Comparison of ENCODE assay signal across 27 mouse cellular contexts in genomic region chr16:49962305-49962704, GRCm38 (mm10).
DNase-seq lines count a peak whose midpoint lies in the region; ATAC-seq lines count a peak whose summit lies in the region.
"Had no signal": no experiment of that assay in that cellular context is flagged by ENCODE, and none has a peak within 500 bp of the region (broad histone marks: within the 10 kb centered on the region; RNA-seq: fewer than 3 reads in every experiment).

No protein-coding gene starts in this region.

- peak; percentile 40 for ATAC-seq in common myeloid progenitor, adult 5-6 weeks (replicated peaks; ENCODE audit: low read depth, poor library complexity, severe bottlenecking)
- ATAC-seq in midbrain, embryonic 14.5 days (ENCODE audit: low FRiP score, low TSS enrichment): no peak
- ATAC-seq: forebrain, embryonic 16.5 days; intestine, embryonic 15.5 days; liver, embryonic 12.5 days had no signal

- H3K27me3 ChIP-seq in midbrain, embryonic 14.5 days (ENCODE audit: control insufficient read depth, insufficient read depth, low read length): no peaks in the 10 kb centered on the region
- H3K27me3 ChIP-seq: embryonic facial prominence, embryonic 13.5 days; hindbrain, embryonic 12.5 days; intestine, embryonic 15.5 days; limb, embryonic 12.5 days; liver, embryonic 12.5 days; neural tube, embryonic 13.5 days had no signal

- DNase-seq in 416B (ENCODE audit: low read depth): peak; percentile 46
- peak; percentile 67 for DNase-seq in CD4-positive, CD25-positive, alpha-beta regulatory T cell, adult 2 months (ENCODE audit: low read depth, low spot score)
- peak; percentile 56 for DNase-seq in naive thymus-derived CD4-positive, alpha-beta T cell, adult 2 months (ENCODE audit: low read depth)
- no peak for DNase-seq in kidney, postnatal 14 days
- no peak for DNase-seq in midbrain, embryonic 14.5 days
- DNase-seq in right cerebral cortex, postnatal 4 days: no peak
- DNase-seq: adrenal gland, adult 2 months; cerebellum, adult 8-10 months; gastrocnemius, postnatal 36 days; heart, postnatal 10 days; kidney, adult 9 months; kidney, postnatal 36 days; layer of hippocampus, adult 9-11 months; lung, embryonic 14.5 days; lung, postnatal 36 days; right cerebral cortex, postnatal 14 days; thymus, postnatal 36 days had no signal

- peaks cover 7% of the 10 kb centered on the region; the same call in 1 of the 2 replicates for H3K4me1 ChIP-seq in midbrain, embryonic 14.5 days (ENCODE audit: control insufficient read depth, insufficient read depth, low read length)

- H3K9ac ChIP-seq in midbrain, embryonic 14.5 days (replicated peaks; ENCODE audit: low read length): no peak overlapping the region
- H3K9ac ChIP-seq: embryonic facial prominence, embryonic 13.5 days; hindbrain, embryonic 12.5 days; intestine, embryonic 15.5 days; limb, embryonic 12.5 days; liver, embryonic 12.5 days; lung, embryonic 14.5 days; neural tube, embryonic 13.5 days had no signal

- no peak overlapping the region for H3K27ac ChIP-seq in midbrain, embryonic 14.5 days (replicated peaks; ENCODE audit: low read depth, low read length)
- H3K27ac ChIP-seq: embryonic facial prominence, embryonic 13.5 days; heart, embryonic 10.5 days; hindbrain, embryonic 12.5 days; intestine, embryonic 15.5 days; limb, embryonic 12.5 days; liver, embryonic 12.5 days; midbrain, embryonic 10.5 days; neural tube, embryonic 13.5 days had no signal

- WGBS in midbrain, embryonic 14.5 days: 84% methylated on average over 3 of the region's 3 CpGs

- no peaks in the 10 kb centered on the region for H3K9me3 ChIP-seq in midbrain, embryonic 14.5 days (ENCODE audit: control insufficient read depth, low read length)
- H3K9me3 ChIP-seq: embryonic facial prominence, embryonic 13.5 days; heart, embryonic 10.5 days; hindbrain, embryonic 12.5 days; intestine, embryonic 15.5 days; limb, embryonic 12.5 days; liver, embryonic 12.5 days; midbrain, embryonic 10.5 days; neural tube, embryonic 13.5 days had no signal

- H3K4me2 ChIP-seq in midbrain, embryonic 14.5 days (ENCODE audit: low read length): no peak overlapping the region
- H3K4me2 ChIP-seq: embryonic facial prominence, embryonic 13.5 days; hindbrain, embryonic 12.5 days; intestine, embryonic 15.5 days; limb, embryonic 12.5 days; liver, embryonic 12.5 days; lung, embryonic 14.5 days; neural tube, embryonic 13.5 days had no signal

- H3K36me3 ChIP-seq in midbrain, embryonic 14.5 days (ENCODE audit: control insufficient read depth, insufficient read depth, low read length): no peaks in the 10 kb centered on the region
- H3K36me3 ChIP-seq: embryonic facial prominence, embryonic 13.5 days; heart, embryonic 10.5 days; hindbrain, embryonic 12.5 days; intestine, embryonic 15.5 days; limb, embryonic 12.5 days; liver, embryonic 12.5 days; midbrain, embryonic 10.5 days; neural tube, embryonic 13.5 days had no signal

- no peak overlapping the region for H3K4me3 ChIP-seq in midbrain, embryonic 14.5 days (replicated peaks; ENCODE audit: low read depth, low read length)
- H3K4me3 ChIP-seq: embryonic facial prominence, embryonic 13.5 days; heart, embryonic 10.5 days; hindbrain, embryonic 12.5 days; intestine, embryonic 15.5 days; limb, embryonic 12.5 days; liver, embryonic 12.5 days; midbrain, embryonic 10.5 days; neural tube, embryonic 13.5 days had no signal

Comparison
In these comparisons a context has a peak if more than half of its experiments do, and no peak if none do; other contexts are left out.
1. DNase-seq: peak in 416B (single experiment), CD4-positive, CD25-positive, alpha-beta regulatory T cell, adult 2 months (single experiment) and naive thymus-derived CD4-positive, alpha-beta T cell, adult 2 months (single experiment); none in kidney, postnatal 14 days (single experiment), midbrain, embryonic 14.5 days (single experiment) and right cerebral cortex, postnatal 4 days (single experiment).